In genomic region chr8:53573600-53573999, GRCm38 (mm10) we compare ENCODE assay signal across 14 mouse cellular contexts.
"Had no signal": no experiment of that assay in that cellular context is flagged by ENCODE, and none has a peak within 500 bp of the region (broad histone marks: within the 10 kb centered on the region; RNA-seq: fewer than 3 reads in every experiment).

No protein-coding gene starts in this region.

- H3K4me1 ChIP-seq: limb, embryonic 10.5 days; liver, embryonic 12.5 days; megakaryocyte, embryonic 14.5 days; neural tube, embryonic 13.5 days had no signal

- H3K4me3 ChIP-seq: layer of hippocampus, adult 2 months; limb, embryonic 10.5 days; liver, embryonic 12.5 days; megakaryocyte, embryonic 14.5 days; neural tube, embryonic 13.5 days had no signal

- H3K9ac ChIP-seq: liver, embryonic 12.5 days; neural tube, embryonic 13.5 days had no signal

- ATAC-seq: liver, embryonic 12.5 days; midbrain, embryonic 16.5 days had no signal

- H3K9me3 ChIP-seq: limb, embryonic 10.5 days; liver, embryonic 12.5 days; megakaryocyte, embryonic 14.5 days; neural tube, embryonic 13.5 days had no signal

- H3K4me2 ChIP-seq: liver, embryonic 12.5 days; midbrain, embryonic 11.5 days; neural tube, embryonic 13.5 days had no signal

- H3K36me3 ChIP-seq: limb, embryonic 10.5 days; liver, embryonic 12.5 days; neural tube, embryonic 13.5 days had no signal

- DNase-seq: kidney, adult 11 months; kidney, adult 9 months; kidney, postnatal 10 days; kidney, postnatal 4 days; thymus, postnatal 4 days had no signal

- H3K27me3 ChIP-seq: liver, embryonic 12.5 days; megakaryocyte, embryonic 14.5 days; neural tube, embryonic 13.5 days had no signal

- H3K27ac ChIP-seq: layer of hippocampus, adult 2 months; limb, embryonic 10.5 days; liver, embryonic 12.5 days; macrophage; neural tube, embryonic 13.5 days; stomach, postnatal 0 days had no signal
